Mouse (Mus musculus) monocyte, adult 2 months (primary cell): ENCODE results near the gene Btg4.
"Not testable (repeated sequence)": the region's sequence is repeated elsewhere in the genome, so short reads cannot be mapped to it uniquely, and the experiment has no call there.

Experiments
- DNase-seq, 2 experiments: peaks; one replicate each; pipeline ENCODE4 v3.0.0; 2022; ENCODE audit warnings: low spot score in 2 of 2, low read depth in 1 of 2

The Btg4 gene

DNA sequence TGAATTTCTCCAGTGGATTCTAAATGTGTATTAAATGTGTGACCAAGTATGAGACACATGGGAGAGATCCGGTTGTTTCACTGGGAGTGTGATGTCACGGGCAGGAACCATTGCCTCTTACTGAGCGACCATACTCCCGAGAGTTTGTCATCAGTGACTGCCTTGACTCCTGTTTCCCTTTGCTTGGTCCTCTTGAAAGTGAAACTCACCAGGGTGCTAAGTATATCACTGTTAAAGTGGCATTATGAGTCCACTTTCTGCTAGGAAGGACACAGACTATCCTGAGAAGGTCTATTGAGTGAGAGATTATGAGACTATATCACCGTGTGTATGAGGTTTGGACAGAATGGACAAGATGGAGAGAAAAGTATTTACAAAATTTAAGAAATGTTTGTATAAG, 20.9 kb downstream of the Btg4 start:
- no peak for DNase-seq

GRCm38 (mm10) chr9:51093697-51094096, 33.0 kb downstream of the Btg4 start:
- no peak for DNase-seq

DNA sequence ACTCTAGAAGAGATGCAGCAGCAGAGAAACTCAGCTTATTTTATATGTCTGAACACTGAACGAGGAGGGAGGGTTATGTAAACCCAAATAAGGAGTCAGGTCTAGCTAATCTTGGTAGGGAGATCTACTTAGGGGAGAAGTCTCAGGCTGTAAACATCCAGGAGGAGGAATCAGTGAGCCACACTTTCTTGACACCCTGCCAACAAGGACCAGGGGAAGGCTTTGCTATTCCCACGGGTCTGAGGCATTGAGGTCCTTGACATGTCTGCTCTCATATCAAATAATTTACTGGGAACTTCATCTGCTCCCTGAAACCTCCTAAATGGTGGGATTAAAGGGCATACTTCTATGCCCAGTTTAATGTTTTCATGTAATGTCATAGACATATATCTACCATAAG, 35.6 kb downstream of the Btg4 start:
- no peak for DNase-seq

DNA sequence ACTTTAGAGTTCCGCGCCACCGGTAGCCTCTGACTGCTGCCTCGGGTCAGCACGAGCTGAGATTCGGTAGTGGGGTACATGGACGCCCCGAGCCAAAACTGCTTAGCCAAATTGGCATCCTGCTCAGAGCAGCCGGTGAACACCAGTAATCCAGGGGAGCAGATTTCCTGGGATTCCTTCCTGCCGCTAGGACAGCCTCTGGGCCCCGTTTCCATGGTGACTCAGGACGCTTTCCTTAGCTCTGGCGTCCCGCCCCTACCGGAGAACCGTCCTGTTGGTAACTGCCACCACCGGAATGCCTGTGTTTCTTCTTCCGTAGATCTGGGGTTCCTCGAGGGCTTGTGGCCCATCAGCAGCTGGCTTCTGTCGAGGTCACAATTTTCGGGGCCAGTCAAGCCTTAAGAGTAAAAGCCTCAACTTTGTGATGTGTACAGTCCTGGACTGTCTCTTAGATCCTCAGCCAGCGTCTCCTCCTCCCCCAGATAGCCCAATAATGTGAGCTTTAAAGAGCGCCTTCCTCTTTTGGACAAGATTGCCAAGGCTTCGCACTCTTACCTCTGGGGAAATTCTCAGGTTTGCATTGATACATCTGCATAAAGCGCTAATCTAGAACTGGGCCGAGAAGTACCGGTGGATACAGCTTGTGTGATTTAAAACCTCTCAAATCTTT, 41.2 kb downstream of the Btg4 start, which contains the start of gene 4833427G06Rik:
TSS of gene 4833427G06Rik (minus strand) at position 323 of the 670 bp plus-strand sequence.
- DNase-seq = no peak

- peak; percentile 5 to 26 for DNase-seq
Measured at GRCm38 (mm10) chr9:51102963-51103807, 42.5 kb downstream of the Btg4 start.

DNA sequence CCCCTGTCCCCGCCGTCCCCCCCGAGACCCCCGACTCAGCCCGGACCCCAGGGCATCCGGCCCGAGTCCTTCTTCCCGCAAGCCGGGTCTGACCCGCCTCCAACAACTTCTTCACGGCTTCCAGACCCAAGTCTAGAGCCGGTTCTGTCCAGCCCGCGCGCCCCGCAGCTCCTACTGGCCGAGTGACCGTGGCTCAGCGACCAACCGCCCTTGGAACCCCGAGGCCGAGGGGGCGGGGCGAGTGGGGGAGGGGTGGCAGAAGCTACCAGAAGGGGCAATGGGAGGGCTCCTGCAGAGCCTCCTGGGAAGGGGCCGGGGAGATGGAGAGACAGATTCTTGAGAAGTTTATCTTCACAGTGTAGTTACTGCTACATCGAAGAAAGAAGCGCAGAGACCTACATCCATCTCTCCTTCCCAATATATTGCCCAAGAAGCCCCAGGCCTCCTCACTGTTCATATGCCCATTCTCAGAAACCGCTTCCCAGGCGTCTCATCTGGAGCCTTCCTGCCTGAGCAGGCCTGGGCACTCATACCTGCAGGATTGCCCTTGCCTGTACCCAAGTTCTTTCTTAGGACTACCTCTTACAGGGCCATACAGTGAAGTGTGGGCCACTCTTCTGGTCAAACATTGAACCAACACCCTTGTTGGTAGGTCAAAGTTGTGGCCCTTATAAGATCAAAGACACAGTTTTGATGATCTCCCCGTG, 43.3 kb downstream of the Btg4 start:
- no peak for DNase-seq

GRCm38 (mm10) chr9:51105751-51106150, 45.0 kb downstream of the Btg4 start:
- no peak for DNase-seq

DNA sequence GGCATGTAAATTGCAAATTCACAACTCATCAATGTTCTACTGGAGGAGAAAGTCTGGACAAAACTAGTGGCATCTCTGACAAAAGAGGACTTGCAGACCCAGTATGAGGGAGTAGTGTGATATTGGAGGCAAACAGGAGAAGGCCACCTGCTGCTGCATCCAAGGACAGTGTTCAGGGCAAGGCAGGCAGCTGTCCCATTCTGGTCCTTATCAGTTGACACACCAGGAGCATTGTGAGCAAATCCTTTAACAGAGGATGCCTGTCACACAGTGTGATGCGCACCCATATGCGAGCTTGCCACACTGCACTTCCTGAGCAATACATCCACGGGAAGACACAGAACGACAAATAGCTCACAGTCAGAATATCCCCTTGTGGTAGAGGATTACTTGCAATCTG, 54.1 kb downstream of the Btg4 start:
- DNase-seq = no peak

GRCm38 (mm10) chr9:51136985-51137384, 76.3 kb downstream of the Btg4 start:
- no peak for DNase-seq

GRCm38 (mm10) chr9:51137432-51137831, 76.7 kb downstream of the Btg4 start:
- no peak for DNase-seq

- no peak for DNase-seq
Measured at GRCm38 (mm10) chr9:51137836-51138235, 77.1 kb downstream of the Btg4 start.

DNA sequence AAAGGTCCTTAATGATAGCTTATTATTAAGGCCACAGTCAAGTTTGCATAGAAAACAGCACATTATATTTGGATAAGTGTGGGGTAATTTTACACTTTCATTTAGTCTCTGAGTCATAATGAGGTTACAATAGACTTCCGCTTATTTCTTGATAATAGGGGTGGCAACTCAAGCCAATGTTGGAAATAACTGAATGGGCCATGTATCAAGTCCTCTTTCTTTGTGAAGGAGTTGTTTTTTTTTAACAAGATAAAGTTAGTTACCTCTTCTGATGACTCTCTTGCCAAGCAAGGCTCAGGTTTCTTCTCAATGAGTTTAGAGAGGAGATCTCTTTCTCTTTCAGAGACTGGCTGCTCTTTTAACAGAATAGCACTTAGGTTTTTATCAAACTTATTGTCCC, 77.6 kb downstream of the Btg4 start:
- DNase-seq = no peak

- not testable (repeated sequence) for DNase-seq
Measured at GRCm38 (mm10) chr9:51139401-51139800, 78.7 kb downstream of the Btg4 start.

DNA sequence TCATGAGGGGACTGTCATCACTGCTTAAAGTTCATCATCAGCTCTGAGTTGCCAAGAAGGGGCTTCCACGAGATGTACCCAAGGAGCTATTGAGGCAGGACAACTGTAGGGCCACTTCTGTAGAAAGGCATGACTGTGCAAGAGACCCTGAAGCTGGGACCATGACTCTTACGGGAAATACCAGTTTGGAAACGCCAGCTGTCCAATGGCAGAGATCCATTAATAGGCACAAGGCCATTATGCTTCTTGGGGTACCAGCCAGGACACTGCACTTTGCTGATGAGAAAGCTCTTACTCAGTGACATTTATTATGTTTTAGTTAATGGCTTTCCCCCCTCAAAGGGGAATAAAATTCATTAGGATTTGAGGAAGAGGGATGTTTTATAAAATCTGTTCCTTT, 80.0 kb downstream of the Btg4 start:
- no peak for DNase-seq

DNA sequence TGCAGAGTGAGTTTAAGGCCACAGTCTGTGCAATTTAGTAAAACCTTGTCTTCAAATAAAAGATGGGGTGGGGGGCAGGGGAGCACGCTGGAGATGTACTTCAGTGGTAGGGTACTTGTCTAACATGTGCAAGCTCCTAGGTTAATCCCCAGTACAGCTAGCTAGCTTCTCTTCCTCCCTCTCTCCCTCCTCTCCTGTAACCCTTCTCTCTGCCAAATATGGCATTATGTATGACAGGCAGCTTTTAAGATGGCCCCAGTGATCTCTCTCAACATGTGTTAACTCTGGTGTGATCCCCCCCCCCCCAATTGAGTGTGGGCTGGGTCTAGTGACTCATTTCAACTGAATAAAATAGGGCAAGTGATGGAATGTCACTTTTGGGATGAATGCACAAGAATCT, 82.7 kb downstream of the Btg4 start:
- DNase-seq = no peak

GRCm38 (mm10) chr9:51144218-51144617, 83.5 kb downstream of the Btg4 start:
- DNase-seq = no peak

DNA sequence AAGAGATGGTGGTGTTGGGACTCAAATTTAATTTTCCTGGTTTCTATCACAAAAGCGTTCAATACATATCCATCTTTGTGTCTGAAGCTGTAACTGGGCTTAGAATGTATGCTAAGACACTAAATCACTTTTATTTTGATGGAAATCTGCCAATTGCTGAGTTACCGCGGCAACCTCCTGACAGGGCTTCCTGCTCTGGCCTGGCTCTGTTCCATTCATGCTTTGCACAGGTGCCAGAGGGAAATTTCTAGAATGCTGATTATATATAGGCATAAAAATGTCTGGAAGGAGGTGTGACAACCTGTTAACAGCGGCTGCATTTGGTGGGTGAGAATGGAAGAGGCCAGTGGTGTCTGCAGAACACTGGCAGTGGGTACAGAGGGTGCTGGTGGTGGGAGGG, 85.8 kb downstream of the Btg4 start:
- DNase-seq = no peak

- no peak for DNase-seq
Measured at GRCm38 (mm10) chr9:51147294-51147693, 86.6 kb downstream of the Btg4 start.

DNA sequence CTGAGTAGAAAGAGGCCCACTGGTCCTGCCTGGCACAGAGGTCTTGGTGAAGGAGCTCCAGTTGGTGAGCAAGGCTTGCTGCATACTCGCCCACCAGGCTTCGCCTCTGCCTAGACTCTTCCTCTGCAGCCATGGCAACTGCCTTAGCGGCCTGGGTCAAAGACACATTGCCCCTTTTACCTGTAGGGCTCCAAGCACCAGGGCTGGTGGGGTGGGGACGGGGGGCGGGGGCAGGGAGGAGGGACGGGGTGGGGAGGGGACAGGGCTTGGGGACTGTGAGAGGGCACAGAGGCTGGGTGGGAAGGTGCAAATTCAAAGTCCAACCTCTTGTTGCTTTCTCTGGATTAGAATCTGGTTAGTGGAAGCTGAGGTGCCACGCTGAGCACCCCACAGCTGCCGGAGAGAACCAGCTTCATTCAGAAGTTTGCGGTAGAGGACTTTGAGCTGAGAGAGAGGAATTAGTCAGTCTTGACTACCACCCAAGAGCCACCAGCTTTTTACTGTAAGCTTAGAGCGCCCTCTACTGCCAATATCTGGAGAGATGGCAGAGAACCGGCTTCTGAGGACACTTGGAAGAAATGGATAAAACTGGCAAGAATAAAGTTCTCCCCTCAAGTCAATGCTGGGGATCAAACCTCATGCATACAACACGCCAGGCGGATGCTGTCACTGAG, 91.5 kb downstream of the Btg4 start:
- DNase-seq = no peak

DNA sequence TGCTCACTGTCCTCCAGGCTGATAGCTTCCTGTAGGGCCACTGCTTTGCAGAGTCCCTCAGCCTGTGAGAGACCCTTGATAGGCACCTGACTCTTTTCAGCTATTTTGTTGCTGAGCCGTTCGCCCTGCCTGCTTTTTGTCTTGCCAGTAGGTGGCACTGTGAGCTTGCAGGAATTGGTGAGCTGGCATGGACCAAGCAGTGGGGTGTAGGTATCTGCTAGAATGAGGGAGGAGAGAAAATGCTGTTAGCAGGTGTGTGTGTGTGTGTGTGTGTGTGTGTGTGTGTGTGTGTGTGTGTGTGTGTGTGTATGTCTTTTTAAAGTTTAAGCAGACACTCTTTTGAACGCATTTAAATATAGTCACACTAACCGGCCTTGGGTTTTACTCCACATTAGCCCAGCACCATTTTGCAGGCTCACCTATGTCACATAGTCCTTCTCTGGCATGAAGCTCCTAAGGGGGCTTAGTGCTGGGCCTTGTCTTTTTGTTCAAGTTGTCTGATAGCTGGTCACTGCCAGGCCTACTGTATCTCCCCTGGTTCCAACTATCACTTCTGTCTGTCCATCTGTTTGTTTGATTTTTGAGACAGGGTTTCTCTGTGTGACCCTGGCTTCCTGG, 101.2 kb downstream of the Btg4 start:
- DNase-seq = peak in 1 of 2 experiments; percentile 24

DNA sequence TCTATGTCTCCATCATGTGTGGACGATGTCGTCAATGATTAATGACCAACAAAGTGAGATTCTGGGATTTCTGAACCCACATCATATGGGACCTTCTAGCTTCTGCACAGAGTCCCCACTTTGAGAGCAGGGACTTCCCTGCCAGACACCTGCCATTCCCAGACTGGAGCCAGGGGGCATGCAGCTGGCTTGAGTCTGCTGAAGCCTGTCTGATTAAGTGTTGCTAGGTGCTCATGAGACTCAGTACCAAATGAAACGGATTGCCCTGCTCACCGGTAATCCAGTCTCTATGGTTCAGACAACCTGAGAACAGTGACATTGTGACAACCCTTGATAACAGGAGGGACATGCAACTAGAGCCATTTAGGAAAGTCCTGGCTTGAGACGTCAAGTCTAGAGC, 103.3 kb downstream of the Btg4 start:
- DNase-seq = no peak
